Comparison of ENCODE assay signal across 27 mouse cellular contexts in genomic region chr8:85374286-85374685, GRCm38 (mm10). TPM values are rescaled to one million over a fixed set of nuclear protein-coding genes. Genes with fewer than 3 reads are reported as not detected.
DNase-seq lines count a peak whose midpoint lies in the region; ATAC-seq and TF ChIP-seq lines count a peak whose summit lies in the region.
"Had no signal": no experiment of that assay in that cellular context is flagged by ENCODE, and none has a peak within 500 bp of the region (broad histone marks: within the 10 kb centered on the region; RNA-seq: fewer than 3 reads in every experiment).

No protein-coding gene starts in this region.

- H3K27ac ChIP-seq in embryonic facial prominence, embryonic 11.5 days (replicated peaks; ENCODE audit: low read depth, low read length), result no peak overlapping the region
- no peak overlapping the region for H3K27ac ChIP-seq in embryonic facial prominence, embryonic 10.5 days (replicated peaks)
- H3K27ac ChIP-seq in heart, embryonic 12.5 days (ENCODE audit: poor library complexity, severe bottlenecking), result peak overlapping the region; percentile 33; the same call in 1 of the 2 replicates
- H3K27ac ChIP-seq in lung, embryonic 14.5 days (ENCODE audit: low read depth), result no peak overlapping the region
- no peak overlapping the region for H3K27ac ChIP-seq in heart, embryonic 16.5 days (ENCODE audit: low read length)
- no peak overlapping the region for H3K27ac ChIP-seq in hindbrain, embryonic 12.5 days
- H3K27ac ChIP-seq: forebrain, embryonic 12.5 days; kidney, postnatal 0 days; neural tube, embryonic 15.5 days had no signal

- H3K4me1 ChIP-seq in embryonic facial prominence, embryonic 11.5 days (ENCODE audit: control insufficient read depth, insufficient read depth, low read length), result no peaks in the 10 kb centered on the region
- peaks cover 10% of the 10 kb centered on the region for H3K4me1 ChIP-seq in embryonic facial prominence, embryonic 10.5 days
- peaks cover 58% of the 10 kb centered on the region for H3K4me1 ChIP-seq in heart, embryonic 12.5 days (replicated peaks)
- peaks cover 16% of the 10 kb centered on the region for H3K4me1 ChIP-seq in lung, embryonic 14.5 days (ENCODE audit: insufficient read depth)
- peaks cover 43% of the 10 kb centered on the region for H3K4me1 ChIP-seq in heart, embryonic 16.5 days (ENCODE audit: control insufficient read depth, insufficient read depth, low read length)
- no peaks in the 10 kb centered on the region for H3K4me1 ChIP-seq in hindbrain, embryonic 12.5 days
- H3K4me1 ChIP-seq: forebrain, embryonic 12.5 days; neural tube, embryonic 15.5 days had no signal

- no peak overlapping the region for H3K4me2 ChIP-seq in embryonic facial prominence, embryonic 11.5 days (ENCODE audit: low read depth, low read length)
- H3K4me2 ChIP-seq in heart, embryonic 12.5 days, result peak overlapping the region; percentile 29; the same call in 1 of the 2 replicates
- no peak overlapping the region for H3K4me2 ChIP-seq in lung, embryonic 14.5 days
- H3K4me2 ChIP-seq in heart, embryonic 16.5 days (ENCODE audit: low read depth, low read length), result peak overlapping the region; percentile 24; the same call in 1 of the 2 replicates
- H3K4me2 ChIP-seq in hindbrain, embryonic 12.5 days (replicated peaks), result no peak overlapping the region
- H3K4me2 ChIP-seq: embryonic facial prominence, embryonic 12.5 days; forebrain, embryonic 12.5 days; neural tube, embryonic 15.5 days had no signal

- no peaks in the 10 kb centered on the region for H3K27me3 ChIP-seq in embryonic facial prominence, embryonic 11.5 days (ENCODE audit: control insufficient read depth, insufficient read depth, low read length)
- no peaks in the 10 kb centered on the region for H3K27me3 ChIP-seq in embryonic facial prominence, embryonic 10.5 days (replicated peaks; ENCODE audit: low read depth, poor library complexity, severe bottlenecking)
- H3K27me3 ChIP-seq in heart, embryonic 12.5 days (replicated peaks), result no peaks in the 10 kb centered on the region
- H3K27me3 ChIP-seq in lung, embryonic 14.5 days (ENCODE audit: insufficient read depth, low read length), result no peaks in the 10 kb centered on the region
- no peaks in the 10 kb centered on the region for H3K27me3 ChIP-seq in heart, embryonic 16.5 days (ENCODE audit: control insufficient read depth, insufficient read depth, low read length)
- H3K27me3 ChIP-seq in hindbrain, embryonic 12.5 days, result no peaks in the 10 kb centered on the region
- H3K27me3 ChIP-seq: CH12.LX; embryonic facial prominence, embryonic 12.5 days; forebrain, embryonic 12.5 days; neural tube, embryonic 15.5 days had no signal

- TF ChIP-seq CTCF in lung, embryonic 14.5 days (IDR thresholded peaks at IDR 0.05; ENCODE audit: low read depth), result no peak

- H3K36me3 ChIP-seq in embryonic facial prominence, embryonic 11.5 days (replicated peaks; ENCODE audit: control insufficient read depth, insufficient read depth, low read depth, low read length), result no peaks in the 10 kb centered on the region
- no peaks in the 10 kb centered on the region for H3K36me3 ChIP-seq in embryonic facial prominence, embryonic 10.5 days (replicated peaks)
- H3K36me3 ChIP-seq in heart, embryonic 12.5 days, result no peaks in the 10 kb centered on the region
- no peaks in the 10 kb centered on the region for H3K36me3 ChIP-seq in lung, embryonic 14.5 days (ENCODE audit: insufficient read depth)
- no peaks in the 10 kb centered on the region for H3K36me3 ChIP-seq in heart, embryonic 16.5 days (ENCODE audit: control insufficient read depth, insufficient read depth)
- H3K36me3 ChIP-seq in hindbrain, embryonic 12.5 days, result no peaks in the 10 kb centered on the region
- H3K36me3 ChIP-seq: embryonic facial prominence, embryonic 12.5 days; forebrain, embryonic 12.5 days; neural tube, embryonic 15.5 days had no signal

- WGBS in embryonic facial prominence, embryonic 11.5 days, result 46% methylated on average over 4 of the region's 4 CpGs
- WGBS in embryonic facial prominence, embryonic 10.5 days, result 63% methylated on average over 4 of the region's 4 CpGs
- WGBS in heart, embryonic 12.5 days, result 43% methylated on average over 4 of the region's 4 CpGs
- 25% methylated on average over 4 of the region's 4 CpGs for WGBS in lung, embryonic 14.5 days
- WGBS in heart, embryonic 16.5 days, result 26% methylated on average over 4 of the region's 4 CpGs
- 58% methylated on average over 4 of the region's 4 CpGs for WGBS in hindbrain, embryonic 12.5 days

- H3K4me3 ChIP-seq in embryonic facial prominence, embryonic 11.5 days (ENCODE audit: low read depth, low read length), result no peak overlapping the region
- H3K4me3 ChIP-seq in embryonic facial prominence, embryonic 10.5 days, result no peak overlapping the region
- no peak overlapping the region for H3K4me3 ChIP-seq in heart, embryonic 12.5 days
- H3K4me3 ChIP-seq in lung, embryonic 14.5 days (ENCODE audit: low read depth, low read length), result no peak overlapping the region
- H3K4me3 ChIP-seq in heart, embryonic 16.5 days (ENCODE audit: low read length), result no peak overlapping the region
- H3K4me3 ChIP-seq in hindbrain, embryonic 12.5 days, result no peak overlapping the region
- H3K4me3 ChIP-seq: embryonic facial prominence, embryonic 12.5 days; forebrain, embryonic 12.5 days; neural tube, embryonic 15.5 days had no signal

- no peak for ATAC-seq in embryonic facial prominence, embryonic 11.5 days (replicated peaks; ENCODE audit: insufficient number of reproducible peaks, low FRiP score, low TSS enrichment, low read depth)
- 0 out of 2 replicates have a peak, but pooled peaks have one; percentile 9 for ATAC-seq in heart, embryonic 12.5 days (ENCODE audit: insufficient number of reproducible peaks, low FRiP score)
- 0 out of 2 replicates have a peak, but pooled peaks have one; percentile 22 for ATAC-seq in lung, embryonic 14.5 days (ENCODE audit: insufficient read depth)
- no peak; the same call in 1 of the 2 replicates for ATAC-seq in heart, embryonic 16.5 days (replicated peaks; ENCODE audit: extremely low read depth, insufficient read depth, low FRiP score)
- ATAC-seq in hindbrain, embryonic 12.5 days (ENCODE audit: low FRiP score), result no peak
- ATAC-seq: forebrain, postnatal 0 days; intestine, embryonic 16.5 days; lung, postnatal 0 days had no signal

- H3K9me3 ChIP-seq in embryonic facial prominence, embryonic 11.5 days (replicated peaks; ENCODE audit: control insufficient read depth, low read length), result no peaks in the 10 kb centered on the region
- no peaks in the 10 kb centered on the region for H3K9me3 ChIP-seq in embryonic facial prominence, embryonic 10.5 days
- no peaks in the 10 kb centered on the region for H3K9me3 ChIP-seq in heart, embryonic 12.5 days (replicated peaks)
- H3K9me3 ChIP-seq in lung, embryonic 14.5 days (ENCODE audit: low read depth, low read length), result no peaks in the 10 kb centered on the region
- no peaks in the 10 kb centered on the region for H3K9me3 ChIP-seq in heart, embryonic 16.5 days (replicated peaks; ENCODE audit: control insufficient read depth, low read length)
- H3K9me3 ChIP-seq in hindbrain, embryonic 12.5 days (replicated peaks), result no peaks in the 10 kb centered on the region
- H3K9me3 ChIP-seq: embryonic facial prominence, embryonic 12.5 days; forebrain, embryonic 12.5 days; neural tube, embryonic 15.5 days had no signal

- DNase-seq in embryonic facial prominence, embryonic 11.5 days (ENCODE audit: low spot score), result peak; percentile 37
- DNase-seq in embryonic facial prominence, embryonic 10.5 days (ENCODE audit: low spot score), result no peak
- DNase-seq in heart, adult 9 months (ENCODE audit: low spot score in 2 of 2), result no peak
- DNase-seq in lung, embryonic 14.5 days, result peak; percentile 31
- DNase-seq in lung, adult 18-20 months, result no peak
- DNase-seq: adrenal gland, adult 8-10 months; cerebellum, adult 8-10 months; cerebellum, postnatal 25 days; forebrain, postnatal 0 days; kidney, adult 8-10 months; layer of hippocampus, postnatal 36 days; left cerebral cortex, postnatal 4 days; midbrain, embryonic 14.5 days; spleen, adult 18-20 months; thymus, postnatal 14 days had no signal

- no peak overlapping the region for H3K9ac ChIP-seq in embryonic facial prominence, embryonic 11.5 days (replicated peaks; ENCODE audit: low read length)
- no peak overlapping the region for H3K9ac ChIP-seq in heart, embryonic 12.5 days
- H3K9ac ChIP-seq in lung, embryonic 14.5 days, result no peak overlapping the region
- no peak overlapping the region for H3K9ac ChIP-seq in heart, embryonic 16.5 days (ENCODE audit: low read length)
- H3K9ac ChIP-seq in hindbrain, embryonic 12.5 days, result no peak overlapping the region
- H3K9ac ChIP-seq: embryonic facial prominence, embryonic 12.5 days; forebrain, embryonic 12.5 days; forebrain, postnatal 0 days; liver, embryonic 14.5 days; neural tube, embryonic 15.5 days had no signal

RNA-seq across cellular contexts. Expression of gene Mylk3, which starts 11.9 kb away (rescaled TPM):
- polyA plus RNA-seq in embryonic facial prominence, embryonic 11.5 days (2014; fragmentation: Nextera tagmentation; extraction: Ambion mirVana), result 2.9 and 3.9 TPM in 2 replicates
- polyA plus RNA-seq in embryonic facial prominence, embryonic 10.5 days (2016; fragmentation: Nextera tagmentation; extraction: Ambion mirVana), result 2.6 TPM in 2 replicates
- 211 and 224 TPM in 2 replicates for polyA plus RNA-seq in heart, embryonic 12.5 days (2016; fragmentation: Nextera tagmentation; extraction: Ambion mirVana)
- 0.82 and 2.8 TPM in 2 replicates for polyA plus RNA-seq in lung, embryonic 14.5 days (2014; fragmentation: Nextera tagmentation; extraction: Ambion mirVana)
- 254 and 278 TPM in 2 replicates for polyA plus RNA-seq in heart, embryonic 16.5 days (2015; fragmentation: Nextera tagmentation; extraction: Ambion mirVana)
- polyA plus RNA-seq in hindbrain, embryonic 12.5 days (2016; fragmentation: Nextera tagmentation; extraction: Ambion mirVana), result 1.9 and 2.1 TPM in 2 replicates
- polyA plus RNA-seq: C2C12 had no signal

RNA-seq across cellular contexts. Expression of gene 4921524J17Rik, which starts 58.3 kb away (rescaled TPM):
- polyA plus RNA-seq in embryonic facial prominence, embryonic 11.5 days (2014; fragmentation: Nextera tagmentation; extraction: Ambion mirVana), result 55.5 and 65.5 TPM in 2 replicates
- polyA plus RNA-seq in embryonic facial prominence, embryonic 10.5 days (2016; fragmentation: Nextera tagmentation; extraction: Ambion mirVana), result 43.3 and 44.4 TPM in 2 replicates
- 69.5 and 73.4 TPM in 2 replicates for polyA plus RNA-seq in heart, embryonic 12.5 days (2016; fragmentation: Nextera tagmentation; extraction: Ambion mirVana)
- 35.0 and 40.0 TPM in 2 replicates for polyA plus RNA-seq in lung, embryonic 14.5 days (2014; fragmentation: Nextera tagmentation; extraction: Ambion mirVana)
- polyA plus RNA-seq in heart, embryonic 16.5 days (2015; fragmentation: Nextera tagmentation; extraction: Ambion mirVana), result 56.8 and 70.0 TPM in 2 replicates
- polyA plus RNA-seq in hindbrain, embryonic 12.5 days (2016; fragmentation: Nextera tagmentation; extraction: Ambion mirVana), result 42.8 and 46.6 TPM in 2 replicates

Comparison
In these comparisons a context has a peak if more than half of its experiments do, and no peak if none do; other contexts are left out.
1. ATAC-seq: peak in heart, embryonic 12.5 days (single experiment) and lung, embryonic 14.5 days (single experiment); none in embryonic facial prominence, embryonic 11.5 days (single experiment), heart, embryonic 16.5 days (single experiment) and hindbrain, embryonic 12.5 days (single experiment).
2. DNase-seq: peak in embryonic facial prominence, embryonic 11.5 days (single experiment) and lung, embryonic 14.5 days (single experiment); none in embryonic facial prominence, embryonic 10.5 days (single experiment), heart, adult 9 months (0 of 2) and lung, adult 18-20 months (0 of 2).
3. H3K4me2 ChIP-seq: peak in heart, embryonic 12.5 days (single experiment) and heart, embryonic 16.5 days (single experiment); none in embryonic facial prominence, embryonic 11.5 days (single experiment), lung, embryonic 14.5 days (single experiment) and hindbrain, embryonic 12.5 days (single experiment).
4. RNA of gene Mylk3, which starts 11.9 kb away (polyA plus RNA-seq): 254 to 278 TPM in heart, embryonic 16.5 days and 211 to 224 TPM in heart, embryonic 12.5 days; 2.9 to 3.9 TPM in embryonic facial prominence, embryonic 11.5 days, 2.6 TPM in embryonic facial prominence, embryonic 10.5 days, 1.9 to 2.1 TPM in hindbrain, embryonic 12.5 days and 0.82 to 2.8 TPM in lung, embryonic 14.5 days; every median in the first group is over 10 times any median in the second.